Mouse (Mus musculus) stomach, postnatal 0 days (tissue): ENCODE measurements around the gene Fndc10.

Experiments used
- CTCF ChIP-seq: IDR thresholded peaks from 2 replicates; pipeline ENCODE4 v1.5.1; 2016; ENCODE audit warnings: antibody characterized with exemption, low read depth, mild to moderate bottlenecking, moderate library complexity
- EP300 ChIP-seq: optimal IDR thresholded peaks from 2 replicates; pipeline ENCODE3; 2016; ENCODE audit warnings: antibody characterized with exemption

- no peak for TF ChIP-seq CTCF
- no peak for TF ChIP-seq EP300
These were observed 27.2 kb upstream of the Fndc10 start for GRCm38 (mm10) chr4:155666903-155667302.
